Mouse (Mus musculus) layer of hippocampus, postnatal 14 days (tissue): ENCODE data around the gene Aacs. TPM values are rescaled to one million over a fixed set of nuclear protein-coding genes. Genes with fewer than 3 reads are reported as not detected.
"Not testable (repeated sequence)": the region's sequence is repeated elsewhere in the genome, so short reads cannot be mapped to it uniquely, and the experiment has no call there.

ENCODE experiments used
- DNase-seq, 2 experiments: peaks; one replicate each; pipeline ENCODE4 v3.0.0; 2021 to 2022; ENCODE audit warnings: low spot score in 2 of 2, mixed read lengths in 1 of 2
- total RNA-seq, 2 experiments: library from RNA; stranded (reverse); gene quantifications; 2 replicates each; pipeline ENCODE4 v1.2.3; 2021

Gene Aacs
- total RNA-seq, 2 experiments from 2014 or later: 77.1 to 87.7 TPM

DNA sequence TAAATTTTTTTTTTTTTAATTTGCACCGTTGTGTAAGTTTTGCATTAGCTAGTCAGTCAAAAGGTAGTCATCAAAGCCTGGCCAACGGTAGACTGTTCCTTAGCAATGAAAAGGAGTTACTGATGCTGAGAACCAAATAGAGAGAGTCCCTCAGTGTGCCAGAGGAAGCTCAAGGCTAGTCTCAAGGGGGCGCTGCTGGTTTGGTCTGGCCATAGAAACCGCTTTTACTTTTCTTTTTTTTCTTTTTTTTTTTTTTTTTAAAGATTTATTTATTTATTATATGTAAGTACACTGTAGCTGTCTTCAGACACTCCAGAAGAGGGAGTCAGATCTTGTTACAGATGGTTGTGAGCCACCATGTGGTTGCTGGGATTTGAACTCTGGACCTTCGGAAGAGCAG, 13.3 kb downstream of the Aacs start:
- DNase-seq: not testable (repeated sequence)

DNA sequence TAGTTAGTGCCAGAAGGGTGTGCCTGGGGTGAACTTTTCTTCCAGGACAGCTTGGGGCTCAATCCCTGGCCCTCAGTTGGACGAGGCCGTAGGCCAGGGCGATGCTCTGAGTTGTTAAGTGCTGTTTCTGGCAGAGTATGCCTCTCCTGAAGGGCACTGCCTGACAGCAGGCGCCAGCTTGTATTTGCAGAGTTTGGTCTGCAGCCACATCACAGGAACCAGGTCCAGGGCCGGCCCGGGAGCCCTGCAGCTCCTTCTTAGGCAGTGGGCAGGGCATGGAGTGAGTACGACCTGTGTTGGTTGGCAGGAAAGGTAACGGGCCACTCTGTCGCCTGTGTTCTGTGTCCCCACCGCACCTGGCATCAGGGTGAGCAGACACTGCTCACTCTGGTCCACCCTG, 15.5 kb downstream of the Aacs start:
- DNase-seq: no peak

DNA sequence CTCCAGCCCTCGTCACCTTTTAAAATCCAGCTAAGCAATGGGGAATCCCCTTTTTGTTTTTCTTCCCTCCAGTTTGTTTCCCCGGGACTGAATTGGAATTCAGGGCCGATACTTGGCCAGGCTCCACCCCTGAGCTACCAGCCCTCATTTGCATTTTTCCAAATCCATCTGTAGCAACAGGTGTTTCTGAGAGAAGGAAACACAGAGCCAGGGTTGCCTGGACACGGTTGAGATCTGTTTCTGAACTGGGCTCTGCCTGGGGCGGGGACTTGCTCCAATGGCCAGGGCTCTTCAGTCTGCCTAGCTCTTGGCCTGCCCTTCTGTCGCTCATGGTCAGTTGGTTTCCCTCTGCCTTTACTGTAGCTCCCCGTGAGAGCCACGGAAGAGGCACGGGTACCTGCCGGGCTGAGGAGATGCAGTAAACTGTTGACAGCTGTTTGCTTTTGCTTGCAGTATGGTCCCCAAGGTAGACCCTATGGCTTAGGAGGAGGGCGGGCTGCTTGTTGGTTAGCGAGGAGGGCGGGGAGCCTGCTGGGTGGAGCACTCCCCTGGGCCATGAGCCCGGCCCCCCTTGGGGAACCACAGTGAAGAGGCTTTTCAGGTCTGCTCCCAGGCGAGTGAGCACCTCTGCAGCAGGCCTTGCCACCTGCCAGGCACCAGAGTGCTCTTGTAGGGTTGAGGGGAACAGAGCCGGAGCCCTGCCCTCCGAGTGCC, 16.9 kb downstream of the Aacs start:
- DNase-seq: peak; percentile 67 to 81

DNA sequence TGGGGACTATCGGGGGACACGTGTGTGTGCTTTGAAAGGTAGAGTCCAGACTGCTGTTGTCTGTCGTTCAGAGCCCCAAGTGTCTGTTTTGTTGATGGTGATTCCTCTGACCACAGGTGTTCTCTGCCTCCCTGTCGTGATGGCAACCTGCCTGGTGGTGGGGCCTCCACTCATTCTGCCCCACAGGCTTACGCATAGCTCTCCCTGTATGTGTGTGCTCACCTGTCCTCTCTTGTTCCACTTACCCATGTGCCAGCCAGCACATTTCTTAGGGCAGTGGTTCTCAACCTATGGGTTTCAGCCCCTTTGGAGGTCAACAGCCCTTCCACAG, 17.4 kb downstream of the Aacs start:
- no peak for DNase-seq

DNA sequence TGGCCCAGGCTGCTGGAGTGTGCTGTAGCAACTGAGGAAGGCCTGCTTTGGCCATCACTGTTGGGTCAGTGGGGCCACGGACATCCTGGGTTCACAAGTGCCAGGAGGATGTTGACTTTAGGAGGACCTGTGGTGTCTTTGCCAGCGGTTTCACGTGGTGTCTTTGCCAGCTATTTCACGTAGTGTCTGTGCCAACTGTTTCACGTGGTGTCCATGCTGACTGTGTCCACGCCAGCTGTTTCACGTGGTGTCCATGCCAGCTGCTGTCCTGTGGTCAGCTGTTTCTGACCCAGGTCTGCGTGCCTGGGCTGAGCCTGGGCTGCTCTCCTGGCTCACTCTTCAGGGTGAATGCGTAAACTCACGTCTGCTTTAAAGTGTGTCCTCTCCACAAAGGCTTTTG, 20.0 kb downstream of the Aacs start:
- no peak for DNase-seq

DNA sequence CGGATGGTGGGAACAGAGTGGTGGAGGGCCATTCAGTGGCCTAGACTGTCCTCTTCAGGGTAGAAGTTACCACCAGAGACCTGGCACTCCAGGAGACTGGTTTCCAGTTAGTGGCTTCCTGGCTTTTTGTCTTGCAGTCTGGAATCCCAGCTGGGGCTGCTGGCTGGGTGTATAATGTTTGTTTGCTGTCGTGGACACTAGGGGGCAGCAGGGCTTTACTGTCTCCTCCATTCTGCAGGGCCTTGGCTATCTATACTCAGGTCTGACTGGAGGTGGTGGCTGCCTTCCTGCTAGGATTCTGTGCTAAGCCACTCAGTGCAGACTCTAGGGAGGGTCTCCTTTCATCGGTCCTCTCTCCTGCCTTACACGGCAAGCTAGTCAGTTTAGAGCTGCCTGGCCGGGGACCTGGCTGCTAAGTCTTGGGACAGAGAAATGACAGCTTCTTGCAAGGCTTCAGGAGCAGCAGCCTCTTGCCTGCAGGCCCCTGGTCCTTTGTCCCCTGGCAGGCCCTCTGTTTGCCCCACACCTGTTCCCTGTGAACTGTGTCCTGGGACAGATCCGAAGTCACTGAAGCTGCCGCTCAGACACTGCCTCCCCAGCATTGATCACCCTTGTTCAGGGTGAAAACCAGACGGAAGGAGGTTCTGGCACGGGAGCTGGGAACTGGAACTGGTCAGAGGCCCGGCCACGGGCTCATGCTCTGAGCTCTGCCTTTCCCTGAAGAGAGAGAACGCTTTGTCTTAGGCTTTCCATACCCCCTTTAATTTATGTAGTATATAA, 22.4 kb downstream of the Aacs start:
- DNase-seq: peak; percentile 82 to 86

DNA sequence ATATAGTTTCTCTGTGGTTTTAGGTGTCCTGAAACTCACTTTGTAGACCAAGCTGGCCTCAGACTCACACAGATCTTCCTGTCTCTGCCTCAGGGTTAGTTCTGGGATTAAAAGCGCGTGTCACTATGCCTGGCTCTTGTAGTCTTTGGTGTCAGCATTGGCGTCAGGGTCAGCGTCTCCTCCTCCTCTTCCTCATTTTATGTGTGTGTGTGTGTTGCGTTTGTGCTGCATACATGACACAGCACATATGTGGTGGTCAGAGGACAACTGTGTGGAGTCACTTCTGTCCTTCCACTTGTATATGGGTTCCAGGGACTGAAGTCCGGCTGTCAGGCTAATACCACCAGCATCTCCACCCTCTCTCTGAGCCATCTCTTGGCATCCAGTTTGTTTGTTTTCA, 25.9 kb downstream of the Aacs start:
- no peak for DNase-seq

DNA sequence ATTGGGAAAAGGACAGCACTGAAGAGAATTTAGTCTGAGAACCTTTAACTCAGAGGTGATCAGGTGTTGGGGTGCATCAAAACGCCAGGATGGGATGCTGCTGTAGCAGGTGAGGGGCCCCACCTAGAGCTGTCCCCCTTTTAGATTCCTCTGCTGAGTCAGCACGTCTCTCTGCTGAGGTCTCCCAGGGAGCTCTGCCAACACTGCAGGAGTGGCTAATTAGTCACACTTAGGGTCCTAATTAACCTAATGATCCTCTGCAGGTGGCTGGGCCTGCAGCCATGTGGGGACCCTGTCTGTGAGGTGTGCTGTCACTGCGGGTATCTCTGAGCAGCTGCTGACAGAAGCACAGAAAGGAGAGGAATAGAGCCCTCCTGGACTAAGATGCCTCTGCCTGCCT, 26.6 kb downstream of the Aacs start:
- no peak for DNase-seq

DNA sequence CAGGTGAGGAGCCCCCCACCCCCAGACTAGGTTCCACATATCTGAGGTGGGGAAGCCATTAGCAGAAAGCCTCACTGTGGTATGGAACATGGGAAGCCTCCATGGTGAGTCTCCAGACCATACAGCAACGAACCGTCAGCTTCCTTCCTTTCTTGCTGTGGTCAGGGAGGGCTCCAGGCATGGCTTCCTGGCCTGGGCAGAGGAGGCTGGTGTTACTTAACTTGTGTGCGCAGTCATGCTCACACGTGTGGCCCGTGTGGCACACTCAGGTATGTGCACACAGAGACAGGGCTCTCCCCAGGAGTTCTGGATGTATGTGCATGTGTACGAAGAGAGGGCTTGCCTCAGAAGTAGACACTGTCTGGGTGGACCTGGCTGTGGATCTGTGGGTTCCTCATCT, 28.0 kb downstream of the Aacs start:
- no peak for DNase-seq

DNA sequence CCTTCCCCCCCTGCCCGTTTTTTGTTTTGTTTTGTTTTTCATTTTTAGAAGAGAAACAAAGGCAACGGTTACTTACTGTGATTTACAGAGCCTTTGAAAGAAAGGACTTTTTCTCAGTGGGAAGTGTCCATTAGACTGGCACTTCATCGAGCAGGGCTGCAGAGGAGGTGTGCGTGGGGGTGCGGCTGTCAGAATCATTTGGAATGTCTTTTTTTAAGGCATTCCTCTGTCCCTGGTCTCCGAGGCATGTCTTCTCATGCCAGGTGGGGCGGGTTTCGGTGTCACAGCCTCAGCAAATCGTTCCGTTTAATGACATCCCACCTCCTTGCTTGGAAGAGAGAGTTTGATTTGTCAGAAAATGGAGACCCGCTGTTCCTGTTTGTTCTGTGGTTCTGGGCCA, 29.1 kb downstream of the Aacs start:
- no peak for DNase-seq

DNA sequence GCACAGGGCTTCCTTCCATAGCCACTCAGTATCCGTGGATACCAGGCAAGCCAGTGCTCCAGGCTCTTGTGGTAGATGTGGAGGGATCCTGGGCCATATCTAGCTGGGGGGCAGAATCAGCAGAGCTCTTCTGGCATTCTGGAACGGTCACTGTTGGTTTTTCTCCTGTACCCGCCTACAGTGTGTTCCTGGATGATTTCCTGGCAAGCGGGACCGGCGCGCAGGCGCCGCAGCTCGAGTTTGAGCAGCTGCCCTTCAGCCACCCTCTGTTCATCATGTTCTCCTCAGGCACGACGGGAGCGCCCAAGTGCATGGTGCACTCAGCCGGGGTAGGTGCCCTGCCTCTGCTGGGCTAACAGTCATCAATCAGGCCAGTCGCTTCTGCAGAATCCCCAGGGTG, 30.4 kb downstream of the Aacs start:
- peak in 1 of 2 experiments; percentile 55 for DNase-seq

DNA sequence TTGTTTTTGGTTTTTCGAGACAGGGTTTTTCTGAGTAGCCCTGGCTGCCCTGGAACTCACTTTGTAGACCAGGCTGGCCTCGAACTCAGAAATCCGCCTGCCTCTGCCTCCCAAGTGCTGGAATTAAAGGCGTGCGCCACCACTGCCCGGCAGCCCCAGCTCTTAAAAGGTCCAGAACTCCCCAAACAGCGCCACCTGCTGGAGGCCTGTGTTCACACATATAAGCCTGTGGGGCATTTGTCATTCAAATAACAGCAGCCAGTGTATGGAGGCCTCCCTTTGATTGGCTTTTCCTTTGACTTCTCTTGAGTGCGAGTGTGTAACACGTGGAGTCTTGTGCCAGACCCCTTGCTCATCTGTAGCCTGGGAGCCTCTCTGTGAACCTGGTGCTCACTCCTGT, 32.0 kb downstream of the Aacs start:
- DNase-seq: no peak

DNA sequence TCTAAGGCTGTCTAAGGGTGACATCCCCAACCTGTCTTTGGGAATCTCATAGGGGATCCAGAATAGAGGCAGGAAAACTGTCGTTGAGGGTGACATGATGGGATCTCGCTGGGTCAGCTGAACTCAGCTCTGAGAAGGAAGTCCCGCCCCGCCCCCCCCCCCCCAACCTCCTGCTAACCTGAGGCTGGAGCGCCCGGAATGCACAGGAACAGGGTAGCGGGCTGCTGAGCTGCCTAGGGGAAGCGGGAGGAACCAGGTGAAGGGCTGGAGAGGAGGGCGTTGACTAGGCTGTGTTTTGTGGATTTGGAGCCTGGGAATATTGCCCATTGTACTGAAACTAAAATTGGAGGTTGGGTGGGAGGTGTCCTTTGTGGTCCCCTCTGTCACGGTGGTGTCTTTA, 32.4 kb downstream of the Aacs start:
- DNase-seq: no peak

DNA sequence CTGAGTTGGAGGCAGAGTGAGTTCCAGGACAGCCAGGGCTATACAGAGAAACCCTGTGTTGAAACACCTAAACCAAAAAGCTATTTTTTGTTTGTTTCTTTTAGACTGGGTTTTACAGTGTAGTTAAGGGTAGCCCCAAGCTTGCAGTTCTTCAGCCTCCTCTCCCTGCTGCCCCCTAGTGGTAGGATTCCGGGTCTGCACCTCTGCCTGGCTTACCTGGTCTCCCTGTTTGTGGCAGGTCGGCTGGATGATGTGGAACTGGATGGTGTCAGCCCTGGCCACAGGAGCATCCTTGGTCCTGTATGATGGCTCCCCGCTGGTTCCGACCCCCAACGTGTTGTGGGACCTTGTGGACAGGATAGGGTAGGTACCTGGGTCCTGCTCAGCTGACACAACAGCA, 33.9 kb downstream of the Aacs start:
- DNase-seq: no peak

DNA sequence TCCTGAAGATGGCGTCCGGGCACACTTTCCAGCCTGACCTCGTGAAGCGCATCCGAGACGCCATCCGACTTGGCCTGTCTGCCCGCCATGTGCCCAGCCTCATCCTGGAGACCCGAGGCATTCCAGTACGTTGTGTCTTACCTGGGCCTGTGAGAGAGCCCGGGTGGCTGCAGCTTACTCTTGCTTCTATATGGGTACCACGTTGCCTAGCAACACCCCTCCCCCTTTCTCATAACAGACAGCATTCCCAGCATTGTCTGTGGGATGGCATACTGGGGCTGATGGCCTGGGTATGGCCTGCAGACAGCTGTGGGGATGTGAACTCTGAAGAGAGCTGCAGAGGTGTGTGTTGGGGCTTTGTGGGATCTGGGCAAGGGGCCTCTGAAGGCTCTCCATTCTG, 39.4 kb downstream of the Aacs start:
- no peak for DNase-seq

DNA sequence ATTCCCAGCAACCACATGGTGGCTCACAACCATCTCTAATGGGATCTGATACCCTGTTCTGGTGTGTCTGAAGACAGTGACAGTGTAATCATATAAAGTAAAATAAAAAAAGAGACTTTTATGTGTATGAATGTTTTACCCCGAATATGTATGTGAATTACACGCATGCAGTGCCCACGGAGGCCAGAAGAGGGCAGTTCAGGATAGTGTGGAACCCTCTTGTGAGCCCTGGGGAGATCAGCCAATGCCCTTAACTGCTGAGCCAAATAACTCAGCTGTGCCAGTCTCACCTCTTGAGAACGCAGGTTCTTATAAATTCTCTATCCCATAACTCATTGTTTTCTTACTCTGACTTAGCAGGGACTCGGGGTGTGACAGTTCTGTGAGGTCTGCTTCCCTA, 43.0 kb downstream of the Aacs start:
- DNase-seq: no peak

DNA sequence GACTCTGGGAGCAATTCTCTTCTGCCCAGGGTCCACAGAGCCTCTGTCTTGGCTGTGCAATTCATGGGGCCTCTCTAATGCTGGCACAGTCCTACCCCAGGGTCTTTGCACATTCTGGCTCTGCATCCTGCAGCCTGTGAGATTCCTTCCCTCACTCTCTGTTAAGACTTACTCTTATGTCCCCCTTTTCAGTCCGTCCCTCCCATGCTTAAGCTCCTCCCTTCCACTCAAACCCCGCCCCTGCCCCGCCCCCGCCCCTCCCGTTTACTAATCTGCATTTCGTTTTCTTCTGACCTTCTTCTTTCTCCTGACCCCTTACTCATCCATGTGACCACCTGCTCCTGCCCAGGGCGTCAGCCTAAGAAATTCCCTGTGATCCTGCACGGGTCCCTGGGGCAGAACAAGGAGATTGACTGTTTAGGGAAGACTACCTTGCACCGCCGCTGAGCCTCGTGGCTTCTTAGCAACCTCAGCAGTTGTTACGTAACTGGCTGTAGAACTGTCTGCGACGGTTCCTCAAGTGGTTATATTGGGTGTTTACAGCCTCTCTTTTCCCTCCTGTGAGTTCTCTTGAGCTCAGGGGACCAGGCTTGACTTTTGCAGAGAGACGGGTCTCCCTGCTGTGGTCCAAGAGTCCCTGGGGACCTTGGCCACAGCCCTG, 45.4 kb downstream of the Aacs start:
- DNase-seq: no peak

DNA sequence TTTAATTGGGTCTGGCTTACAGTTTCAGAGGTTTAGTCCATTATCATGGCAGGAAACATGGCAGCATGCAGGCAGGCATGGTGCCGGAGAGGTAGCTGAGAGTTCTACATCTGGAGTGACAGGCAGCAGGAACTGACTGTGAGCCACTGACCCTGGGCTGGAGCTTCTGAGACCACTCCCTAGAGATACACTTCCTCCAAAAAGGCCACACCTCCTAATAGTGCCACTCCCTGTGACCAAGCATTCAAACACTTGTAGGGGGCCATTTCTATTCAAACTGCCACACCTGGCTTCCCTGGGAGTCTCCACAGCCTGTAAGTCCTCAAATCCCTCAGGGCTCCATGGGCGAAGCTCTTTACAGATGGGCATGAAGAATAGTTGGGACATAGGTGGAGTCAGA, 47.7 kb downstream of the Aacs start:
- DNase-seq: no peak

DNA sequence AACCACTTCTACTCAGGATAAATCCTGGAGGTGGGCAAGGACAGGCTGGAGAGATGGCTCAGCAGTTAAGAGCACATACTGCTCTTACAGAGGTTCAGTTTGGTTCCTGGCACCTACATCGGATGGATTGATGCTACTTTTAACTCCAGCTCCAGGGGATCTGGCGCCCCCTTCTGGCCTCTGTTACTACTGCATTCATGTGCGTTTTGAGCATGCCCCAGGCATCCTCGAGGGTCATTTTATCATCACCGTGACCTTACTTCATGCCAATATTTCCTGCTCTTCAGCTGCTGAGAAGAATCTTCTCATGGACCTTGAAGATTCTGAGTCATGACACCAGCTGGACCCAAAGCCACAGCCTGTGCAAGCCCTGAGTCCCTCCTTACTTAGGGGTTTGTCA, 49.9 kb downstream of the Aacs start:
- no peak for DNase-seq

DNA sequence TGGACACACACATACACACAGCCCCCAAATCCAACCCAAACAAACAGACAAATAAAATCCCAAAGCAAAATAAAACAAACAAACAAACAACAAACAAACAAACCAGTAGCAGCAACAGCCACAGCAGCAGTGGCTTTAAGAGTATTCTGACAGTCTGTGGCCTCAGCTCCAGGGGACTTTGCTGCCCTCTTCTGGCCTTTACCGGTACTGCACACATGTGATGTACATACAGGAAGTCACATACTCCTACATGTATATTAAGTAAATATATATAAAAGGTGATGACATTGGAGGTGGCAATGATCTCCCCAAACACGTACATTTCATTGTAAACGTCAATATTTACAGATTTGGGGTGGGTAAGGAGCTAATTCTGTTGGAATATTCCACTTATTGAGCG, 50.9 kb downstream of the Aacs start:
- no peak for DNase-seq

DNA sequence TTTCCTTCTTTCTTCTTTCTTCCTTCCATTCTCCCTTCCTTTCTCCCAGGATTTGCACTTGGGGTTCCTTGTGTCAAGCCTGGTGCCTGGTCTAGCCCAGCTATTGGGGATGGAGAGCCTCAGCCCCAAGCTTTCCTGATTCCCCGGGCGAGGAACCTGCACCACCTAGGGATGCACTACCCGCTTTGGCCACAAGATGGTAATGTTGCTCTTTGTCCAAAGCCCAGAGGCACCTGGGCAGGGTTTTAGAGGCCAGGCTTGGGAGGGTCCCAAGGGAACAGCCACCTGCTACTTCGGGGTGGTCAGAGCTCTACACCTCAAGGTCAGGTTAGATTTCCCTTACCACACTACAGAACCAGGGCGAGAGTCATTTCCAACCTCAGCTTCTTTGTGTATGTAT, 53.5 kb downstream of the Aacs start:
- DNase-seq: peak; percentile 85

DNA sequence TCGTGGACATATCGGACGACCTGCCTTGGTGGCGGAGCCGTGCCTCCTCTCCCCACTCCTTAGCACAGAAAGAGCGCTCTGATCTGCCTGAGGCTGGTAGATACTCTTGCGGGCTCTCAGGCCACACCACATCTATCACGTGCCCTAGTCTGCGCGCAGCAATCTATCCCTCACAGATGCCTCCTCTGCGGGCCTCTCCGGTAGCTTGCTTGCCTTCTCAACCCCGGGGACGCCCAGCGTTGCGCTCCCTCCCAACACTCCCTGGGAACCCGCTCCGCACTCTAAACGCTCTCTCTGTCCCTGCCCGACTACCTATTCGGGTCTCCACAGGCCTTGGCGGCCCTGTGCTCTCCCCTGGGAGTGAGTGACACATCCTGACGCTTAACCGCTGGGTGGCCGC, 56.0 kb downstream of the Aacs start, which contains the start of gene Tmem132b:
Tmem132b (plus strand) TSS at position 141 of the 400 bp plus-strand sequence.
- DNase-seq: peak in 1 of 2 experiments; percentile 53

DNA sequence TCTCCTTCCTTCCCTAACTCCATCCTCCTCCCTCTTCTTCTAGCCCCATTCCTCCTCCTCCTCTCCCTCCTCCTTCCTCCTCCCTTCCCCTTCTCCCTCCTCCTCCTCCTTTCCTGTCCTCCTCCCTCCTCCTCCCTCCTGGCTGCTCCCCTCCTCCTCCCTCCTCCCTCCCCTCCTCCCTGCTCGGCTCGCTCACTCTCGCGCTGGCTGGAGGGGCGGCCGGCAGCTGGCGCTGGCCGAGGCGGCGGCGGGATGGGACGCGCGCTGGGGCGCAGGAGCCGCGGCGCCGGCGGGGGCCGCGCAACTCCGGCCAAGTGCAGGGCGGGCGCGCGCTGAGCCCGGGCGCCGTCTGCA, 56.6 kb downstream of the Aacs start:
- peak; percentile 41 to 67 for DNase-seq
